Mouse (Mus musculus) skeletal muscle tissue, postnatal 0 days (tissue): ENCODE data around the gene Satb2. TPM values are rescaled to one million over a fixed set of nuclear protein-coding genes. Genes with fewer than 3 reads are reported as not detected.

Experiments used
- microRNA-seq, 2 experiments: library from miRNA; unstranded; fragments of <30 nt; microRNA quantifications; one replicate each; pipeline ENCODE4; 2016
- polyA plus RNA-seq: library from polyadenylated mRNA; unstranded; fragments of >200 nt; fragmentation: Nextera tagmentation; extraction: Ambion mirVana; gene quantifications from 2 replicates; pipeline ENCODE4 v1.2.1, GENCODE M21; 2015

Gene Satb2
- 0.06 and 0.13 TPM in 2 replicates for polyA plus RNA-seq

DNA sequence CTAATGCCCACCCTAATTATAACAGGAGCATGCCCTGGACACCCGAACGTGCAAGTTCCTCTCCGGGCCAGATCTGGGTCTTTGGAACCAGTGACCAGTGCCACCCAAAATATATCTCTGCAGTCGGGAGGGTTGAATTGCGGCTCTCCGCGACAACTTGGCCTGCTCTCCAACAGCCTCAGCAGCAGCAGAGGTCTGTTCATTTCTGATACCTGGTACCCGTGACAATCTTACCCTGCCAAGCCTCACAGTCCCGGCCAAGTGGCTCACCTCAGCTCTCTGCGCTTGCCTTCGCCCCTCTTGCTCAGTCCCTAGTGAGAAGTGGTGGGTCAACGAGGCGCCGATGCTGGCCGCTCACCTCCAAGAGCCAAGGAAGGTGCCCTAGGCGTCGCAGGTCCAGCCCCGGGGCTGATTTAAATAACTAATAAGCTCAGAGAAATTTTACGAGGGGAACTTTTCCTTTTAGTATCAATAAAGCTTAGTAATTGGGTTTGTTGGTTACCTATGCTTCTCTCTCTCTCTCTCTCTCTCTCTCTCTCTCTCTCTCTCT, at the start of gene Satb2:
Satb2 (minus strand) TSS at position 500 of the 550 bp plus-strand sequence.

Small RNAs within 50 kb of the gene (microRNA-seq; reads per million reads assigned to microRNA genes)
- gene Gm23943, result 0 reads per million in 2 experiments
